Mouse (Mus musculus) intestine, embryonic 14.5 days (tissue): ENCODE data around the gene Dusp12. TPM values are rescaled to one million over a fixed set of nuclear protein-coding genes. Genes with fewer than 3 reads are reported as not detected.

Experiments
- ATAC-seq: fragments of 200-750 bp; cut with Nextera tagmentation; replicated peaks from 2 replicates; pipeline ENCODE4 v1.8.0; 2017; ENCODE audit warnings: low read depth, moderate number of reproducible peaks, moderate TSS enrichment, moderate library complexity; ENCODE audit not compliant: low FRiP score, low TSS enrichment
- DNase-seq: peaks from one replicate; pipeline ENCODE4 v3.0.0-alpha.2; 2018; ENCODE audit warnings: low spot score
- H3K27ac ChIP-seq: fragments of 300-500 bp; sonication (generic); 2 replicates; pipeline ENCODE4 v1.5.1; 2014; ENCODE audit warnings: low read depth, mild to moderate bottlenecking, control low read depth
- H3K27me3 ChIP-seq: fragments of 300-500 bp; sonication (generic); replicated peaks from 2 replicates; pipeline ENCODE4 v1.6.1; 2014; ENCODE audit warnings: low read length, control low read depth; ENCODE audit not compliant: control insufficient read depth, insufficient read depth
- H3K36me3 ChIP-seq: fragments of 300-500 bp; sonication (generic); 2 replicates; pipeline ENCODE4 v1.6.1; 2014; ENCODE audit warnings: low read length, control low read depth; ENCODE audit not compliant: control insufficient read depth, insufficient read depth
- H3K4me1 ChIP-seq: fragments of 300-500 bp; sonication (generic); replicated peaks from 2 replicates; pipeline ENCODE4 v1.6.1; 2014; ENCODE audit warnings: low read length, control low read depth, mixed read lengths; ENCODE audit not compliant: control insufficient read depth, insufficient read depth
- H3K4me2 ChIP-seq: fragments of 300-500 bp; sonication (generic); 2 replicates; pipeline ENCODE4 v1.6.1; 2014; ENCODE audit warnings: low read length
- H3K4me3 ChIP-seq: fragments of 300-500 bp; sonication (generic); 2 replicates; pipeline ENCODE4 v1.5.1; 2014; ENCODE audit warnings: low read depth, low read length, control low read depth, mixed read lengths
- H3K9ac ChIP-seq: fragments of 300-500 bp; sonication (generic); 2 replicates; pipeline ENCODE4 v1.6.1; 2014; ENCODE audit warnings: mild to moderate bottlenecking, low read length
- H3K9me3 ChIP-seq: fragments of 300-500 bp; sonication (generic); 2 replicates; pipeline ENCODE4 v1.6.1; 2016; ENCODE audit warnings: low read length, control low read depth; ENCODE audit not compliant: control insufficient read depth
- WGBS: fragments of 180-500 bp; shearing (Covaris S2); extraction: QIAGEN DNeasy Blood & Tissue Kit; methylation state at CpG from one replicate; pipeline ENCODE4 v1.1.7; 2014; 5-methylcytosine and 5-hydroxymethylcytosine counted together
- polyA plus RNA-seq: library from polyadenylated mRNA; unstranded; fragments of >200 nt; fragmentation: Nextera tagmentation; extraction: Ambion mirVana; gene quantifications from 2 replicates; pipeline ENCODE4 v1.2.1, GENCODE M21; 2014

The Dusp12 gene
- polyA plus RNA-seq, 1 experiment from 2014 or later: 53.5 TPM

GRCm38 (mm10) chr1:170903485-170903884 is 18.1 kb upstream of the Dusp12 start:
- Histone ChIP-seq H3K36me3 (no peaks in the 10 kb centered on the region), H3K4me1 (peaks cover 6% of the 10 kb centered on the region), H3K4me2 (no peak overlapping the region), H3K4me3 (no peak overlapping the region), H3K27ac (no peak overlapping the region), H3K9ac (no peak overlapping the region), H3K9me3 (no peaks in the 10 kb centered on the region), H3K27me3 (peaks cover 29% of the 10 kb centered on the region)
- 50% methylated on average over 5 of the region's 5 CpGs for WGBS
- ATAC-seq (no peak), DNase-seq (no peak)

- Histone ChIP-seq H3K27me3 (peaks cover 11% of the 10 kb centered on the region), H3K9ac (no peak overlapping the region), H3K36me3 (no peaks in the 10 kb centered on the region), H3K27ac (no peak overlapping the region), H3K4me3 (no peak overlapping the region), H3K9me3 (no peaks in the 10 kb centered on the region), H3K4me1 (no peaks in the 10 kb centered on the region), H3K4me2 (0 out of 2 replicates have a peak overlapping the region, but pooled peaks have one; percentile 8)
- peak; percentile 96 for DNase-seq
- peak; percentile 16; the same call in 1 of the 2 replicates for ATAC-seq
- 30% methylated on average over 10 of the region's 10 CpGs for WGBS
Observed at GRCm38 (mm10) chr1:170901536-170902238, 16.3 kb upstream of the Dusp12 start.

- Histone ChIP-seq H3K4me3 (no peak overlapping the region), H3K9ac (no peak overlapping the region), H3K36me3 (no peaks in the 10 kb centered on the region), H3K27me3 (0 out of 2 replicates have a peak, but pooled peaks cover 3% of the 10 kb centered on the region), H3K27ac (no peak overlapping the region), H3K9me3 (no peaks in the 10 kb centered on the region), H3K4me1 (no peaks in the 10 kb centered on the region), H3K4me2 (no peak overlapping the region)
- DNase-seq (peak; percentile 68), ATAC-seq (0 out of 2 replicates have a peak, but pooled peaks have one; percentile 19)
- WGBS: 34% methylated on average over 10 of the region's 10 CpGs
Observed at GRCm38 (mm10) chr1:170900799-170901467, 15.6 kb upstream of the Dusp12 start.

- H3K4me3 ChIP-seq: no peak overlapping the region
- 57% methylated on average over 16 of the region's 16 CpGs for WGBS
- H3K27me3 ChIP-seq: no peaks in the 10 kb centered on the region
- no peak overlapping the region for H3K27ac ChIP-seq
- ATAC-seq: no peak
- no peaks in the 10 kb centered on the region for H3K36me3 ChIP-seq
- DNase-seq: no peak
- no peaks in the 10 kb centered on the region for H3K4me1 ChIP-seq
- no peak overlapping the region for H3K9ac ChIP-seq
- no peaks in the 10 kb centered on the region for H3K9me3 ChIP-seq
- no peak overlapping the region for H3K4me2 ChIP-seq
Observed at GRCm38 (mm10) chr1:170898413-170899075, 13.2 kb upstream of the Dusp12 start.

GRCm38 (mm10) chr1:170896651-170897281 is 11.4 kb upstream of the Dusp12 start:
- DNase-seq: no peak
- H3K27ac ChIP-seq: no peak overlapping the region
- WGBS: 82% methylated on average over 5 of the region's 5 CpGs
- no peak overlapping the region for H3K9ac ChIP-seq
- H3K36me3 ChIP-seq: no peaks in the 10 kb centered on the region
- H3K27me3 ChIP-seq: no peaks in the 10 kb centered on the region
- no peaks in the 10 kb centered on the region for H3K9me3 ChIP-seq
- no peak for ATAC-seq
- H3K4me1 ChIP-seq: 0 out of 2 replicates have a peak, but pooled peaks cover 2% of the 10 kb centered on the region
- H3K4me2 ChIP-seq: no peak overlapping the region
- no peak overlapping the region for H3K4me3 ChIP-seq

GRCm38 (mm10) chr1:170894603-170895602 is 9.6 kb upstream of the Dusp12 start:
- Histone ChIP-seq H3K4me1 (0 out of 2 replicates have a peak, but pooled peaks cover 4% of the 10 kb centered on the region), H3K27me3 (no peaks in the 10 kb centered on the region), H3K9me3 (no peaks in the 10 kb centered on the region), H3K4me2 (no peak overlapping the region), H3K36me3 (no peaks in the 10 kb centered on the region), H3K27ac (no peak overlapping the region), H3K9ac (no peak overlapping the region), H3K4me3 (no peak overlapping the region)
- ATAC-seq: no peak
- WGBS: 66% methylated on average over 9 of the region's 9 CpGs
- DNase-seq: no peak

GRCm38 (mm10) chr1:170892279-170892678 is 6.9 kb upstream of the Dusp12 start:
- Histone ChIP-seq H3K4me2 (no peak overlapping the region), H3K9me3 (no peaks in the 10 kb centered on the region), H3K27ac (no peak overlapping the region), H3K4me1 (0 out of 2 replicates have a peak, but pooled peaks cover 4% of the 10 kb centered on the region), H3K4me3 (no peak overlapping the region), H3K36me3 (no peaks in the 10 kb centered on the region), H3K27me3 (no peaks in the 10 kb centered on the region), H3K9ac (no peak overlapping the region)
- DNase-seq: no peak
- WGBS: 67% methylated on average over 1 of the region's 1 CpGs
- no peak for ATAC-seq
